Mouse (Mus musculus): ENCODE results near the gene Eef2.

GRCm38 (mm10) chr10:81200141-81200540, 23.7 kb downstream of the Eef2 start:
- TF ChIP-seq POLR2A (IDR thresholded peaks at IDR 0.05; ENCODE audit: borderline replicate concordance, extremely low read depth, low read depth, low read length) (no peak), CTCF (IDR thresholded peaks at IDR 0.05; ENCODE audit: insufficient read depth, low read length) (no peak)

Measured in lung, adult 2 months (tissue).